Mouse (Mus musculus) ES-E14 (cell line): ENCODE measurements at regions not wholly inside any gene's neighbourhood (a gene's known extent, or its start where the extent isn't known, plus 50 kb on each side); places are given as distances from the start of the nearest gene placed in this dataset.

Experiments
- DNase-seq: peaks from one replicate; pipeline ENCODE4 v3.0.0-alpha.2; 2013; ENCODE audit warnings: low read depth, low spot score
- H3K27ac ChIP-seq: 2 replicates; pipeline ENCODE4 v1.5.1; 2012; ENCODE audit warnings: low read depth, mild to moderate bottlenecking, low read length, moderate library complexity, mixed read lengths; ENCODE audit not compliant: poor library complexity, insufficient read depth, severe bottlenecking
- H3K36me3 ChIP-seq: 2 replicates; pipeline ENCODE4 v1.6.1; 2012; ENCODE audit warnings: mild to moderate bottlenecking, low read length, moderate library complexity, mixed read lengths; ENCODE audit not compliant: control insufficient read depth, poor library complexity, insufficient read depth, severe bottlenecking
- H3K4me1 ChIP-seq, 2 experiments: fragments of 150-350 bp in 1 of 2; sonication (generic) in 1 of 2; 2 replicates each; pipeline ENCODE4 v1.6.1; 2012; ENCODE audit warnings: low read length in 2 of 2, mild to moderate bottlenecking in 1 of 2, mixed read lengths in 1 of 2; ENCODE audit not compliant: control insufficient read depth in 2 of 2, insufficient read depth in 2 of 2, poor library complexity in 1 of 2
- H3K4me3 ChIP-seq, 2 experiments: fragments of 150-350 bp in 1 of 2; sonication (generic) in 1 of 2; 2 replicates each; pipeline ENCODE4 v1.5.1; 2012; ENCODE audit warnings: low read length in 2 of 2, low read depth in 1 of 2, mild to moderate bottlenecking in 1 of 2, mixed read lengths in 1 of 2; ENCODE audit not compliant: insufficient read depth in 1 of 2, poor library complexity in 1 of 2, severe bottlenecking in 1 of 2
- H3K9ac ChIP-seq: 2 replicates; pipeline ENCODE4 v1.6.1; 2012; ENCODE audit warnings: low read depth, mild to moderate bottlenecking, low read length, mixed read lengths; ENCODE audit not compliant: poor library complexity, insufficient read depth, severe bottlenecking
- H3K9me3 ChIP-seq: fragments of 150-350 bp; sonication (generic); 2 replicates; pipeline ENCODE4 v1.6.1; 2012; ENCODE audit warnings: low read depth, mild to moderate bottlenecking, low read length; ENCODE audit not compliant: control insufficient read depth, insufficient read depth
- CHD2 ChIP-seq: IDR thresholded peaks from 2 replicates; pipeline ENCODE4 v1.6.1; 2014; ENCODE audit warnings: mild to moderate bottlenecking, low read depth, low read length, inconsistent platforms
- HCFC1 ChIP-seq: IDR thresholded peaks from 2 replicates; pipeline ENCODE4 v1.6.1; 2012; ENCODE audit warnings: low read length, inconsistent platforms, borderline replicate concordance; ENCODE audit not compliant: insufficient read depth
- MAFK ChIP-seq: IDR thresholded peaks from 2 replicates; pipeline ENCODE4 v1.6.1; 2014; ENCODE audit warnings: mild to moderate bottlenecking, low read depth, low read length, inconsistent platforms; ENCODE audit not compliant: insufficient read depth
- ZC3H11A ChIP-seq: IDR thresholded peaks from 2 replicates; pipeline ENCODE4 v1.6.1; 2012; ENCODE audit warnings: low read depth, mild to moderate bottlenecking, inconsistent platforms, low read length, borderline replicate concordance
- ZNF384 ChIP-seq: IDR thresholded peaks from 2 replicates; pipeline ENCODE4 v1.6.1; 2012; ENCODE audit warnings: low read depth, low read length, inconsistent platforms
- in situ Hi-C, 2 experiments: fragments of 600-800 bp; cut with MboI; formaldehyde crosslinking; loops; one replicate each; pipeline ENCODE4 v1.15.1; 2025; ENCODE audit warnings: low sequenced_read_pairs in 2 of 2, inconsistent platforms in 1 of 2; ENCODE audit not compliant: unreplicated experiment in 2 of 2

DNA sequence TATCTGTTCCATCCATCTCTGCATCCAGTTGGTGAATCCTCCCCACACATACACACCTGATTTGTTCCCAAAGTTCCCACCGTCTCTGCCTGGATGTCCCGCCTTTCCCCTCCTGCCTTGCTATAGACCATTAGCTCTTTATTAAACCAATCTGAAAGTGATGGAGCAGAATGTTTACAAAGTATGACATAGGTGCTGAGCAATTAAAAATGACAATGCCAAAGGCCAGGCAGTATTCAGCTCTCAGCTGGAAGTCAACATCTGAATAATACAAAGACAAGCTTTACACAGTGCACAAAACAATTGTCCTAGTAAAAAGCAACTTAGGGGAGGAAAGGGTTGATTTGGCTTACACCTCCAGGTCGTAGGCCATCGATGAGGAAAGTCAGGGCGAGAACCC, 136.8 kb upstream of the Kit start:
- TF ChIP-seq HCFC1 (no peak), CHD2 (no peak), MAFK (no peak), ZNF384 (no peak), ZC3H11A (no peak)
- H3K36me3 ChIP-seq = no peaks in the 10 kb centered on the region
- no peaks in the 10 kb centered on the region for H3K9me3 ChIP-seq
- H3K27ac ChIP-seq = no peak overlapping the region
- no peak overlapping the region for H3K4me3 ChIP-seq
- in situ Hi-C loops = no loop called here
- DNase-seq = no peak
- no peak overlapping the region for H3K9ac ChIP-seq
- no peaks in the 10 kb centered on the region for H3K4me1 ChIP-seq

- in situ Hi-C loops = no loop called here
- H3K9ac ChIP-seq = no peak overlapping the region
- DNase-seq = no peak
- no peak for TF ChIP-seq ZNF384
- no peak for TF ChIP-seq MAFK
- no peak for TF ChIP-seq CHD2
- no peak overlapping the region for H3K4me3 ChIP-seq
- H3K27ac ChIP-seq = no peak overlapping the region
- H3K9me3 ChIP-seq = no peaks in the 10 kb centered on the region
- no peaks in the 10 kb centered on the region for H3K36me3 ChIP-seq
- no peaks in the 10 kb centered on the region for H3K4me1 ChIP-seq
These were observed 130.6 kb upstream of the Kit start for GRCm38 (mm10) chr5:75444024-75444604.

GRCm38 (mm10) chr5:75446386-75446785, 128.3 kb upstream of the Kit start:
- in situ Hi-C loops = no loop called here
- Histone ChIP-seq H3K36me3 (no peaks in the 10 kb centered on the region), H3K4me3 (no peak overlapping the region), H3K9ac (no peak overlapping the region), H3K4me1 (peaks cover 0 to 5% of the 10 kb centered on the region in 2 experiments; a peak in 1 of 4 replicates), H3K27ac (no peak overlapping the region), H3K9me3 (no peaks in the 10 kb centered on the region)
- DNase-seq = no peak
- TF ChIP-seq MAFK = no peak
- no peak for TF ChIP-seq ZC3H11A
- TF ChIP-seq CHD2 = no peak

GRCm38 (mm10) chr5:75449913-75450525, 124.7 kb upstream of the Kit start:
- Histone ChIP-seq H3K4me1 (peaks cover 0 to 5% of the 10 kb centered on the region in 2 experiments; a peak in 1 of 4 replicates), H3K9me3 (no peaks in the 10 kb centered on the region), H3K27ac (no peak overlapping the region), H3K36me3 (no peaks in the 10 kb centered on the region), H3K9ac (no peak overlapping the region), H3K4me3 (peak overlapping the region; percentile 14 to 33; a peak in 2 of 4 replicates)
- in situ Hi-C loops = no loop called here
- TF ChIP-seq ZNF384 (no peak), HCFC1 (no peak), CHD2 (no peak), MAFK (no peak), ZC3H11A (no peak)
- DNase-seq = no peak
